Mouse (Mus musculus) liver, embryonic 14.5 days (tissue): ENCODE results near the gene Cilp.

Experiments used
- CTCF ChIP-seq: IDR thresholded peaks from 2 replicates; pipeline ENCODE4 v1.5.1; 2016; ENCODE audit warnings: antibody characterized with exemption, low read depth, control low read depth
- EP300 ChIP-seq: IDR thresholded peaks from 2 replicates; pipeline ENCODE4 v1.6.1; 2016; ENCODE audit warnings: antibody characterized with exemption, low read depth

GRCm38 (mm10) chr9:65283301-65283700 lies 18.3 kb downstream of the Cilp start:
- TF ChIP-seq CTCF (peak; percentile 52), EP300 (no peak)
